Mouse (Mus musculus) liver, postnatal 0 days (tissue): Measurements from ENCODE around the gene Xiap. TPM values are rescaled to one million over a fixed set of nuclear protein-coding genes. Genes with fewer than 3 reads are reported as not detected.

Experiments
- ATAC-seq: fragments of 200-750 bp; cut with Nextera tagmentation; 2 replicates; pipeline ENCODE4 v1.8.0; 2017; ENCODE audit warnings: mild to moderate bottlenecking, moderate library complexity
- DNase-seq: peaks from one replicate; pipeline ENCODE4 v3.0.0-alpha.2; 2016
- H3K27ac ChIP-seq: fragments of 300-500 bp; sonication (generic); 2 replicates; pipeline ENCODE4 v1.5.1; 2014; ENCODE audit warnings: antibody characterized with exemption, moderate library complexity, mild to moderate bottlenecking, low read depth
- H3K27me3 ChIP-seq: fragments of 300-500 bp; sonication (generic); 2 replicates; pipeline ENCODE4 v1.6.1; 2014; ENCODE audit warnings: low read length, control low read depth, mixed read lengths; ENCODE audit not compliant: insufficient read depth
- H3K36me3 ChIP-seq: fragments of 300-500 bp; sonication (generic); replicated peaks from 2 replicates; pipeline ENCODE4 v1.6.1; 2014; ENCODE audit warnings: mild to moderate bottlenecking, control low read depth, low read length, moderate library complexity, mixed read lengths; ENCODE audit not compliant: insufficient read depth
- H3K4me1 ChIP-seq: fragments of 300-500 bp; sonication (generic); 2 replicates; pipeline ENCODE4 v1.6.1; 2014; ENCODE audit warnings: antibody characterized with exemption, mild to moderate bottlenecking, control low read depth; ENCODE audit not compliant: insufficient read depth
- H3K4me2 ChIP-seq: fragments of 300-500 bp; sonication (generic); 2 replicates; pipeline ENCODE4 v1.6.1; 2014; ENCODE audit warnings: low read depth, mild to moderate bottlenecking, low read length, moderate library complexity, mixed read lengths
- H3K4me3 ChIP-seq: fragments of 300-500 bp; sonication (generic); 2 replicates; pipeline ENCODE4 v1.5.1; 2014; ENCODE audit warnings: low read depth, low read length
- H3K9ac ChIP-seq: fragments of 300-500 bp; sonication (generic); replicated peaks from 2 replicates; pipeline ENCODE4 v1.6.1; 2014; ENCODE audit warnings: mild to moderate bottlenecking, moderate library complexity
- H3K9me3 ChIP-seq: fragments of 300-500 bp; sonication (generic); 2 replicates; pipeline ENCODE4 v1.6.1; 2016; ENCODE audit warnings: mild to moderate bottlenecking, control low read depth, low read length, mixed read lengths
- CTCF ChIP-seq: sonication (generic); IDR thresholded peaks from 2 replicates; pipeline ENCODE4 v1.5.1; 2016; ENCODE audit warnings: antibody characterized with exemption, low read depth
- EP300 ChIP-seq: IDR thresholded peaks from 2 replicates; pipeline ENCODE4 v1.6.1; 2016; ENCODE audit warnings: antibody characterized with exemption, low read depth, mild to moderate bottlenecking
- WGBS: fragments of 180-500 bp; shearing (Covaris S2); extraction: QIAGEN DNeasy Blood & Tissue Kit; methylation state at CpG from one replicate; pipeline ENCODE4 v1.1.7; 2014; ENCODE audit not compliant: insufficient replicate concordance; 5-methylcytosine and 5-hydroxymethylcytosine counted together
- polyA plus RNA-seq: library from polyadenylated mRNA; unstranded; fragments of >200 nt; fragmentation: Nextera tagmentation; extraction: Ambion mirVana; gene quantifications from 2 replicates; pipeline ENCODE4 v1.2.1, GENCODE M21; 2015

Xiap gene
- polyA plus RNA-seq, 1 experiment from 2014 or later, result 9.5 TPM

- no peak overlapping the region for H3K4me2 ChIP-seq
- H3K9me3 ChIP-seq, result no peaks in the 10 kb centered on the region
- no peaks in the 10 kb centered on the region; the same call in 1 of the 2 replicates for H3K4me1 ChIP-seq
- H3K9ac ChIP-seq, result no peak overlapping the region
- no peak overlapping the region for H3K4me3 ChIP-seq
- TF ChIP-seq EP300, result 0 out of 2 replicates have a peak, but pooled peaks have one; percentile 31
- peak; percentile 86 for TF ChIP-seq CTCF
- 44% methylated on average over 8 of the region's 8 CpGs for WGBS
- H3K36me3 ChIP-seq, result no peaks in the 10 kb centered on the region
- DNase-seq, result peak; percentile 78
- H3K27me3 ChIP-seq, result no peaks in the 10 kb centered on the region
- peak; percentile 88 for ATAC-seq
- peak overlapping the region; percentile 55 for H3K27ac ChIP-seq
Measured at GRCm38 (mm10) chrX:42033111-42033693, 26.3 kb upstream of the Xiap start.

GRCm38 (mm10) chrX:42033911-42034310 lies 25.6 kb upstream of the Xiap start:
- H3K9me3 ChIP-seq, result no peaks in the 10 kb centered on the region
- H3K27me3 ChIP-seq, result no peaks in the 10 kb centered on the region
- WGBS, result 56% methylated on average over 7 of the region's 7 CpGs
- DNase-seq (no peak), ATAC-seq (no peak)
- H3K4me3 ChIP-seq, result no peak overlapping the region
- TF ChIP-seq EP300, result no peak
- no peak for TF ChIP-seq CTCF
- peak overlapping the region; percentile 62; the same call in 1 of the 2 replicates for H3K27ac ChIP-seq
- no peak overlapping the region for H3K4me2 ChIP-seq
- H3K36me3 ChIP-seq, result no peaks in the 10 kb centered on the region
- H3K4me1 ChIP-seq, result no peaks in the 10 kb centered on the region; the same call in 1 of the 2 replicates
- H3K9ac ChIP-seq, result no peak overlapping the region

- H3K4me2 ChIP-seq, result no peak overlapping the region
Measured at GRCm38 (mm10) chrX:42039481-42039880, 20.0 kb upstream of the Xiap start.

GRCm38 (mm10) chrX:42044935-42045334 lies 14.5 kb upstream of the Xiap start:
- 63% methylated on average over 7 of the region's 7 CpGs for WGBS
- TF ChIP-seq EP300, result peak; percentile 56; the same call in 1 of the 2 replicates
- TF ChIP-seq CTCF, result peak; percentile 25
- DNase-seq (peak; percentile 26), ATAC-seq (peak; percentile 90)
- H3K27ac ChIP-seq, result peak overlapping the region; percentile 69
- no peak overlapping the region for H3K4me3 ChIP-seq
- H3K36me3 ChIP-seq, result no peaks in the 10 kb centered on the region
- no peaks in the 10 kb centered on the region for H3K27me3 ChIP-seq
- H3K4me1 ChIP-seq, result no peaks in the 10 kb centered on the region
- H3K4me2 ChIP-seq, result no peak overlapping the region
- H3K9ac ChIP-seq, result no peak overlapping the region
- no peaks in the 10 kb centered on the region for H3K9me3 ChIP-seq

More at GRCm38 (mm10) chrX:42039481-42039880, 20.0 kb upstream of the Xiap start:
- no peak overlapping the region for H3K9ac ChIP-seq
- 72% methylated on average over 5 of the region's 6 CpGs for WGBS
- H3K27me3 ChIP-seq, result no peaks in the 10 kb centered on the region
- no peaks in the 10 kb centered on the region for H3K36me3 ChIP-seq
- ATAC-seq (no peak), DNase-seq (no peak)
- peak; percentile 35 for TF ChIP-seq CTCF
- no peak for TF ChIP-seq EP300
- no peak overlapping the region for H3K27ac ChIP-seq
- H3K9me3 ChIP-seq, result no peaks in the 10 kb centered on the region
- H3K4me3 ChIP-seq, result no peak overlapping the region
- H3K4me1 ChIP-seq, result no peaks in the 10 kb centered on the region

GRCm38 (mm10) chrX:42050652-42051643 lies 8.5 kb upstream of the Xiap start:
- ATAC-seq, result peak; percentile 10; the same call in 1 of the 2 replicates
- no peak for DNase-seq
- WGBS, result 66% methylated on average over 5 of the region's 5 CpGs
- Histone ChIP-seq H3K9ac (no peak overlapping the region), H3K4me2 (no peak overlapping the region), H3K27me3 (no peaks in the 10 kb centered on the region), H3K27ac (0 out of 2 replicates have a peak overlapping the region, but pooled peaks have one; percentile 39), H3K36me3 (no peaks in the 10 kb centered on the region), H3K4me1 (no peaks in the 10 kb centered on the region), H3K4me3 (no peak overlapping the region), H3K9me3 (no peaks in the 10 kb centered on the region)
- TF ChIP-seq EP300, result no peak
- TF ChIP-seq CTCF, result no peak

GRCm38 (mm10) chrX:42057012-42057411 lies 2.5 kb upstream of the Xiap start:
- Histone ChIP-seq H3K27me3 (no peaks in the 10 kb centered on the region), H3K4me3 (no peak overlapping the region), H3K36me3 (no peaks in the 10 kb centered on the region), H3K27ac (no peak overlapping the region), H3K9me3 (no peaks in the 10 kb centered on the region), H3K4me1 (0 out of 2 replicates have a peak, but pooled peaks cover 4% of the 10 kb centered on the region), H3K9ac (no peak overlapping the region), H3K4me2 (no peak overlapping the region)
- ATAC-seq (no peak), DNase-seq (no peak)
- TF ChIP-seq CTCF, result no peak
- TF ChIP-seq EP300, result no peak
- WGBS, result 66% methylated on average over 5 of the region's 5 CpGs
